Mouse (Mus musculus) left cerebral cortex, postnatal 36 days (tissue): ENCODE results near the gene Avpr1b. TPM values are rescaled to one million over a fixed set of nuclear protein-coding genes. Genes with fewer than 3 reads are reported as not detected.

Experiments used
- DNase-seq, 2 experiments: peaks; one replicate each; pipeline ENCODE4 v3.0.0; 2021 to 2022; ENCODE audit warnings: low spot score in 2 of 2, mixed read lengths in 1 of 2
- intact Hi-C: fragments of 180-260 bp; cut with DNase I; formaldehyde crosslinking; loops from one replicate; pipeline ENCODE4 v1.15.1; 2025
- total RNA-seq, 2 experiments: library from RNA; stranded (reverse); gene quantifications; 2 replicates each; pipeline ENCODE4 v1.2.3; 2021

Gene Avpr1b
- total RNA-seq, 2 experiments from 2014 or later = not detected

DNA sequence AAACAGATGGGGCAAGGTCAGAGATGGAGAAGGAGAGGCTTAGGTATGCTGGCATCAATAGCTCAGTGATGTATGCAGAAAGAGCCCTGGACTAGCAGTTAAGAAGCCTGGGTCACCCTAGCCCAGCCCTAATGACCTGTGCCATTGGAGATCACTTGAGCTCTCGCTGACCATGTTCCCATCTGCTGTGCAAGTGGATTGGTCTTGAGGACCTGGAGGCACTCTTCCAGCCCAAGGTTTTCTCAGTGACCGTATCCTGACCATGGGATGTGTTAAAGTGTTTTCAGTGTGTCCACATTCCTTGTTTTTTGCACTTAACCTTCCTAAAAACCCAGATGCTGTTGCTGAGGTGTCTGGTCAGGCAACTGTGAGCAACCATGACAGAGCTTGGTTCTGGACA lies 61.2 kb downstream of the Avpr1b start:
- intact Hi-C loops = no loop called here
- no peak for DNase-seq

DNA sequence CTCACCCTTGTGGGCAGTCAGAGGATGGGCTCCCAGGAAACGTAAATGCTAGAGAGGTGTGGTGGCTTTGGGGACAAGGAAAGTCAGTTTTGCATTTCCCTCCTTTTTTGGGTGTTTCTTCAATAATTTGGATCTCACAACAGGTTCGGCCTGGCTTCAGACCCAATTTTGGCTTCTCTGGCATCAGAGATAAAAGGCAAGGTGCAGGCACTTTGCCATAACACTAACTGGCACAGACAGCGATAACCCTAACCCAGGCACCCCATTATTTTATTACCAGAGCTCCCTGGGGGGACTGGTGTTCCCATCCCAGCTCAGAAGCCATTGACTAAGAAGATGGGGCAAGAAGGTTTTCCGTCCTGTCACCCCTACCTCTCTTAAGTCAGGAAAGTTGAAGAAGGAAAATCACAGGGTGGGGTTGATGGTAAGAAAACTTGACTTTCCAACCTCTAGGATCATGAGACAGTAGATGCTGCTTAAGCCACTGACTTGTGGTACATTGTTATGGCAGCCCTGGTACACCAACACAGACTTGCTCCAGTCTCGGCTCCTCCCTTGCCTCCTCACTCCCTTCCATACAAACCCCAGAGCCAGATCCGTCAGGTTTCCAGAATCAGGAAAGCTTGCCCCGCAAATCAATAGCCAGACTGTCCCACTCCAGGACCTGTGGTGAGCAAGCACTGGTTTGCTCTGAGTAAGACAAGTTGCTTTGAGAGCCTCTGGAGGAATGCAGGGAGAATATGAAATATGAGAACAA lies 61.9 kb downstream of the Avpr1b start:
- intact Hi-C loops = no loop called here
- DNase-seq = no peak

Other genes starting within 250 kb of the Avpr1b start
- 10 to 100 TPM; 60.7 to 98.2 TPM for gene Srgap2, start 71.9 kb upstream of the Avpr1b start, total RNA-seq
- 1 to 10 TPM; 1.3 to 1.5 TPM for gene Fam72a, start 71.3 kb upstream of the Avpr1b start, total RNA-seq
- gene Ctse, start 39.1 kb downstream of the Avpr1b start, total RNA-seq = under 1 TPM in 1 of 2 experiments, not detected in 1; 0.17 TPM
- 1 to 10 TPM; 3.0 to 3.3 TPM for gene Rab7b, start 89.5 kb downstream of the Avpr1b start, total RNA-seq
- under 1 TPM; 0.07 to 0.16 TPM for gene Slc26a9, start 144.8 kb downstream of the Avpr1b start, total RNA-seq
- gene Pm20d1, start 198.1 kb downstream of the Avpr1b start, total RNA-seq = 1 to 10 TPM; 1.5 to 2.2 TPM
- gene Slc41a1, start 228.3 kb downstream of the Avpr1b start, total RNA-seq = 10 to 100 TPM; 42.8 to 51.5 TPM